Mouse (Mus musculus) liver, embryonic 15.5 days (tissue): ENCODE results near the gene Slco2a1. TPM values are rescaled to one million over a fixed set of nuclear protein-coding genes. Genes with fewer than 3 reads are reported as not detected.

Experiments
- ATAC-seq: fragments of 200-750 bp; cut with Nextera tagmentation; 2 replicates; pipeline ENCODE4 v1.8.0; 2017; ENCODE audit warnings: moderate number of reproducible peaks, mild to moderate bottlenecking, moderate library complexity; ENCODE audit not compliant: insufficient read depth
- H3K27ac ChIP-seq: fragments of 300-500 bp; sonication (generic); replicated peaks from 2 replicates; pipeline ENCODE4 v1.5.1; 2015; ENCODE audit warnings: mild to moderate bottlenecking, inconsistent platforms
- H3K27me3 ChIP-seq: fragments of 300-500 bp; sonication (generic); 2 replicates; pipeline ENCODE4 v1.6.1; 2015; ENCODE audit warnings: mild to moderate bottlenecking, inconsistent platforms
- H3K36me3 ChIP-seq: fragments of 300-500 bp; sonication (generic); replicated peaks from 2 replicates; pipeline ENCODE4 v1.6.1; 2015; ENCODE audit warnings: moderate library complexity, mild to moderate bottlenecking, inconsistent platforms
- H3K4me1 ChIP-seq: fragments of 300-500 bp; sonication (generic); replicated peaks from 2 replicates; pipeline ENCODE4 v1.6.1; 2015; ENCODE audit warnings: inconsistent platforms
- H3K4me2 ChIP-seq: fragments of 300-500 bp; sonication (generic); 2 replicates; pipeline ENCODE4 v1.6.1; 2015; ENCODE audit warnings: moderate library complexity, mild to moderate bottlenecking, inconsistent platforms
- H3K4me3 ChIP-seq: fragments of 300-500 bp; sonication (generic); replicated peaks from 2 replicates; pipeline ENCODE4 v1.5.1; 2015; ENCODE audit warnings: mild to moderate bottlenecking, inconsistent platforms
- H3K9ac ChIP-seq: fragments of 300-500 bp; sonication (generic); 2 replicates; pipeline ENCODE4 v1.6.1; 2015; ENCODE audit warnings: moderate library complexity, mild to moderate bottlenecking, inconsistent platforms
- H3K9me3 ChIP-seq: fragments of 300-500 bp; sonication (generic); replicated peaks from 2 replicates; pipeline ENCODE4 v1.6.1; 2016; ENCODE audit warnings: inconsistent platforms
- WGBS: fragments of 180-500 bp; shearing (Covaris S2); methylation state at CpG from one replicate; pipeline ENCODE4 v1.1.7; 2015; ENCODE audit warnings: mixed read lengths; ENCODE audit not compliant: insufficient replicate concordance; 5-methylcytosine and 5-hydroxymethylcytosine counted together
- polyA plus RNA-seq: library from polyadenylated mRNA; unstranded; fragments of >200 nt; fragmentation: Nextera tagmentation; extraction: Ambion mirVana; gene quantifications from 2 replicates; pipeline ENCODE4 v1.2.1, GENCODE M21; 2015

Slco2a1 gene
- polyA plus RNA-seq, 1 experiment from 2014 or later = 7.3 TPM

DNA sequence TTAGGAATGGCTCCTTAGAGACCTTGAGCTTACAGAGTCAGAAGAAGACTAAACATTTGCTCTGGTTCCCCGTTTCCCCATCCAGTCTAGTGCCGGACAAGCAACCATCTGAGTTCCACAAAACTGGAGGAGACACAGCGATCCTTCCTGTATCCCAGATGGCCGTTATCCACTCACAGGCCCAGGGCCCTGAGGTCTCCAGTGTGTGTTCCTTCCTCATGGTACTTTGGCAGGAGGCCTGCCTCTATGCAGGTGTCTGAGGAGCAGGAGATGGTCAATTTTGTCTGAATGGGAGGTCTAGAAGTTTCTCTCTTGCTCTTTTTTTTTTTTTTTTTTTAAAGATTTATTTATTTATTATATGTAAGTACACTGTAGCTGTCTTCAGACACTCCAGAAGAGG, 136.2 kb downstream of the Slco2a1 start:
- H3K9ac ChIP-seq = no peak overlapping the region
- 66% methylated on average over 4 of the region's 4 CpGs for WGBS
- H3K36me3 ChIP-seq = no peaks in the 10 kb centered on the region
- no peak overlapping the region for H3K4me3 ChIP-seq
- no peaks in the 10 kb centered on the region for H3K9me3 ChIP-seq
- no peak for ATAC-seq
- H3K4me2 ChIP-seq = no peak overlapping the region
- no peaks in the 10 kb centered on the region for H3K4me1 ChIP-seq
- H3K27ac ChIP-seq = no peak overlapping the region
- no peaks in the 10 kb centered on the region for H3K27me3 ChIP-seq

DNA sequence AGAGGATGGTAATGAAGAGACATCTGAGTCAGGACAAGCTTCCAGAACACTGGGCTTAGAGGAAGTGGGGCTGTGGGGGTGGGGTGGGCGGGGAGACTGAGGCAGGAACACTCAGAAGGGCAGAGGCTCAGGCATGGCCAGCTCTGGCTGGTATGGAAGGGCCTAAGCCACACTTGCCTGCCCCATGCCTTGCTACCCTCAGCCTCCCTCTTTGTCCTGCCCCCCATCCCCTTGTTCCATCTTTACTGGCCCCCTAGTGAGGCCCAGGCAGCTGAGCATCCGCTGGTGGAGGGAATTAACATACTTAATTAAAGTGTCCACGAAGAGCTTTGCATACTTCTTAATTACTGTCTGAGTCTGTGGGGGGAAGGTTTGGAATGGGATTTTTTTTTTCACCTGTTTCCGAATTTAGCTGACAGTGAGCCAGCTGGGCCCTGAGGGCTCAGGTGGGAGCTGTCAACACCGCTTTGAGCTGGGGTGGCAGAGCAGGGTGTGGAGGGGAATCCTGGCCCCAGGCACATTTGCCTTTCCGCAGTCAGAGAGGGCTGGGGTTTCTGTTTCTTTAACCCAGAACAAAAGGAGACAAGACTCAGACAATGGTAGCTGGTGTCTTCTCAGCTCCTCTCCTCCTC, 145.1 kb downstream of the Slco2a1 start:
- H3K36me3 ChIP-seq = no peaks in the 10 kb centered on the region
- no peak overlapping the region for H3K4me2 ChIP-seq
- H3K27ac ChIP-seq = no peak overlapping the region
- H3K4me3 ChIP-seq = no peak overlapping the region
- no peaks in the 10 kb centered on the region for H3K9me3 ChIP-seq
- H3K9ac ChIP-seq = no peak overlapping the region
- WGBS = 52% methylated on average over 6 of the region's 6 CpGs
- ATAC-seq = no peak
- H3K27me3 ChIP-seq = no peaks in the 10 kb centered on the region
- H3K4me1 ChIP-seq = no peaks in the 10 kb centered on the region

DNA sequence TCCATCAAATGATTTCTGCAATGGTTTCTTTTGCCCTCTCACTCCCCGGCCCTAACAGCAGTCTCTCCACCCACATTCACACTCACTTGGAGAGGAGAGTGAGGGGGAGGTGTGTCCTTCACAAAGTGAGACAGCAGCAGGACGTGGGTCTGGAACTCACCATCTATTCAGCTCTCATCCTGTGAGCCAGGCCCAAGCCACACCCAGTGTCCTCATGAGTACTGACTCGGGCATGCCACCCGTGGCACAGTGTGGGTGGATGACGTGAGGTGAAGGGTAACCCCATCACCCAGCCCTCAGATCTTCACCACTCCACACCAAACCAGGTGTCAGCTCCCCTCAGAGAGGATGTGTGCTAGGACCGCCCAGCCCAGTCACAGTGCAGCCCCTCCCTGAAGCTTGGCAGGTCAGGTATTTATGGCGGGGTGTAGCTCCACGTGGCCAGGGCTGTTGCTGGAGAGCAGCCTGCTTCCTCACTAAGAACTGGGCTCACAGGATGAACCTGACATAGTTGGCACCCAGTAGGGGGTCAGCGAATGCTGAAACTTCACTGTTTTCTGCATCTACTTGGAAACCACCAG, 146.0 kb downstream of the Slco2a1 start:
- H3K36me3 ChIP-seq = no peaks in the 10 kb centered on the region
- no peaks in the 10 kb centered on the region for H3K9me3 ChIP-seq
- ATAC-seq = no peak
- H3K4me3 ChIP-seq = no peak overlapping the region
- no peaks in the 10 kb centered on the region for H3K27me3 ChIP-seq
- H3K4me1 ChIP-seq = no peaks in the 10 kb centered on the region
- H3K27ac ChIP-seq = no peak overlapping the region
- no peak overlapping the region for H3K4me2 ChIP-seq
- H3K9ac ChIP-seq = no peak overlapping the region
- 46% methylated on average over 9 of the region's 9 CpGs for WGBS

DNA sequence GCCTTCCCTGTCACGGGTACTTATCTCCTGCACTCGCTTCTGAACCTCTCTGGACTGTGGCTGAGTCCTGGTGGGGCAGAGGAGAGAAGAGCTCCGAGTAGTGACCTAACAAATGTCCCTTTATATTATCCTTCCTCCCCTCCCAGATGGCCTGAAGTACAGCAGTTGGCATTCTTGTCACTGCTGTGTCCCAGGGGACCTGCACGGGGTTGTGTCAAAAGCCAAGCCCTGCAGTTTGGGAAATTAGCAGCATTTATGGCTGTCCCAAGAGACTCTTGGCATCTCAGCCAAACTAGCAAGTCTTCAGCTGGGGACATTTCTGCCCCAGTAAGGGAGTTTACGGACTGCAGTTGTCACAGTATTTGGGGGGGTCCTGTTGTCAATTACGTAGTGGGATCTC, 151.0 kb downstream of the Slco2a1 start:
- H3K9ac ChIP-seq = no peak overlapping the region
- H3K4me2 ChIP-seq = no peak overlapping the region
- no peaks in the 10 kb centered on the region for H3K36me3 ChIP-seq
- no peak overlapping the region for H3K4me3 ChIP-seq
- H3K27ac ChIP-seq = no peak overlapping the region
- no peaks in the 10 kb centered on the region for H3K9me3 ChIP-seq
- no peaks in the 10 kb centered on the region for H3K4me1 ChIP-seq
- H3K27me3 ChIP-seq = no peaks in the 10 kb centered on the region
- 55% methylated on average over 6 of the region's 6 CpGs for WGBS
- no peak for ATAC-seq

DNA sequence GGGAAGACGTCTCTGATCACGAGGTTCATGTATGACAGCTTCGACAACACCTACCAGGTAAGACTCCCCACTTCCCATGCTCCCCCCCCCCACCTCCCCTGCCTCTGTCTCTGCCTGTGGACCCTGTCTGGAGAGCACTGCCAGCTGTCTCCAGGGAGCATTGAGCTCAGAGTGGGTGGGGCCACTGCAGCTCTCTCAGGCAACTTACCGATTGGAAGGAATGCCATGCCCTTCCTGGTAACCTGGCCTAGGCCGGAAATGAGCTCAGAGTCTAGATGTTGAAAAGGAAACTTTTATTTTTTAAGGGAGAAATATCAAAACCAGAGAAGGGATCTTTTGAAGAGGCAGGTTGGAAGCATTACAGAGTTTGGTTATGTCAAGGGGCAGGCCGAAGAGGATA, 151.9 kb downstream of the Slco2a1 start:
- no peak overlapping the region for H3K9ac ChIP-seq
- H3K9me3 ChIP-seq = no peaks in the 10 kb centered on the region
- H3K4me3 ChIP-seq = no peak overlapping the region
- no peak overlapping the region for H3K4me2 ChIP-seq
- H3K27ac ChIP-seq = no peak overlapping the region
- no peaks in the 10 kb centered on the region for H3K36me3 ChIP-seq
- H3K4me1 ChIP-seq = no peaks in the 10 kb centered on the region
- ATAC-seq = no peak
- no peaks in the 10 kb centered on the region for H3K27me3 ChIP-seq
- WGBS = 81% methylated on average over 6 of the region's 6 CpGs

DNA sequence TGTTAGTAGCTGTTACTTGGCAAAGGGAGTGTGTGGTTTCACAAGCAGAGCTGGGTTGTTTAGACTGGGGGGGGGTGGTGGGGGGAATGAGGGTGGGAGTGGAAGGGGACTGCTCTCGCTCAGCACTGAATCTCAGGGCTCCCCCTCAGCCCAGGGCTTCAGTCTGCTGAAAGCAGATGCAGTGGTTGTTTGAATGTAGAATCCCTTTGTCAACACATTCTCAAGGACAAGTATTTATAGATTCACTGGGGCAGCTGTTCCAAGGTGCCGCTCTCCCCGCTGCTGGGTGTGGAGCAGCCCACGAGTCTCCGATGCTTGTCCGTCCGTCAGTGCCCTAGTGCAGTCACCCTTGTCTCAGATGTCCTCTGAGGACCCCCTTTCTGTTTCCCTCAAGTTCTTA, 152.8 kb downstream of the Slco2a1 start:
- Histone ChIP-seq H3K4me1 (no peaks in the 10 kb centered on the region), H3K27me3 (no peaks in the 10 kb centered on the region)
- WGBS = 82% methylated on average over 7 of the region's 7 CpGs

DNA sequence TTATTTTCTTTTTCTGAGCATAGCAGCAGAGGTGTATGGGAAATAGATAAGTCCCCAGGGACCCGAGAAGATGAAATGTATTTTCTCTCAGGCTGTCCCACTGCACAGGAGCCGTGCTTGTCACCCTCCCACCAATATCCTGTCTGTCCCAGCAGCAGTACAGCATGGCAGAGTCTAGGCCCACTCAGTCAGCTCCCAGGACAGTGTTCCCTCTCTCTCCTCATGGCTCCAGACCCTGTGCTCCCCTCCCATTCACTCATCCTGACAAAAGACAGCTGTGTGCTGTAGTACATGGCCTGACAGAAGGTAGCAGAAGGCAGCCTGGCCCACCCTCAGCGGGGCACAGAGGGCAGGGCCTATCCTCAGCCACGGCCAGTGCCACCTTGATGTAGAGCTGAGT, 155.4 kb downstream of the Slco2a1 start:
- Histone ChIP-seq H3K4me1 (no peaks in the 10 kb centered on the region), H3K27ac (no peak overlapping the region), H3K9me3 (no peaks in the 10 kb centered on the region), H3K36me3 (no peaks in the 10 kb centered on the region), H3K9ac (no peak overlapping the region), H3K4me3 (no peak overlapping the region), H3K27me3 (no peaks in the 10 kb centered on the region), H3K4me2 (no peak overlapping the region)
- WGBS = 41% methylated on average over 4 of the region's 4 CpGs
- ATAC-seq = no peak

More for the DNA sequence above, 152.8 kb downstream of the Slco2a1 start:
- Histone ChIP-seq H3K4me2 (no peak overlapping the region), H3K36me3 (no peaks in the 10 kb centered on the region), H3K9ac (no peak overlapping the region), H3K27ac (no peak overlapping the region), H3K9me3 (no peaks in the 10 kb centered on the region), H3K4me3 (no peak overlapping the region)
- ATAC-seq = no peak

DNA sequence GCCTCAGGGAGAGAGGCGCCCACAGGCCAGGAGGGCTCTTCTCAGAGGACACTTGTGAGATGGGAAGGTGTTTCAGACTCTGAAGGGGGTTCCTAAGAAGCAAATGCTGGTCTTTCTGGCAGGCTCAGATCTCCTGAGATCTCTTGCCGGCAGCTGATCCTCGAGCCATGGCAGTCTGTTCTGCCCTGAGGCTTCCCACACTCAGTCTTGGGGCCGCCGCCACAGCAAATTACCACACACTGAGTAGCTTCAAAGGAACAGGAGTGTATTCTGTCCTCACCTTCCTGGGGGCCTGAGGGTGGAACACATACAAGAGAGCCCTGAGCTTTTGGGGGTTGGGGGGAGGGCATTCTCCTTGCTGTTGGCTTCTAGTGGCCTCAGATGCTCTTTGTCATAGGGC, 156.8 kb downstream of the Slco2a1 start:
- no peak for ATAC-seq
- no peaks in the 10 kb centered on the region for H3K4me1 ChIP-seq
- WGBS = 64% methylated on average over 5 of the region's 5 CpGs

More for the DNA sequence above, 156.8 kb downstream of the Slco2a1 start:
- Histone ChIP-seq H3K4me2 (no peak overlapping the region), H3K9ac (no peak overlapping the region), H3K27ac (no peak overlapping the region), H3K4me3 (no peak overlapping the region), H3K36me3 (no peaks in the 10 kb centered on the region), H3K27me3 (no peaks in the 10 kb centered on the region), H3K9me3 (no peaks in the 10 kb centered on the region)

Other genes starting within 250 kb of the Slco2a1 start
- 3.8 and 4.9 TPM in 2 replicates for gene Ryk, start 153.8 kb upstream of the Slco2a1 start, polyA plus RNA-seq
- 0.18 and 0.30 TPM in 2 replicates for gene Rab6b, start 123.1 kb downstream of the Slco2a1 start, polyA plus RNA-seq
- gene Srprb, start 213.4 kb downstream of the Slco2a1 start, polyA plus RNA-seq = 18.9 and 22.5 TPM in 2 replicates
- gene Gm20425, start 241.6 kb downstream of the Slco2a1 start, polyA plus RNA-seq = 0.24 and 2.3 TPM in 2 replicates
- 10,865 and 16,074 TPM in 2 replicates for gene Trf, start 241.7 kb downstream of the Slco2a1 start, polyA plus RNA-seq